Mouse (Mus musculus): Measurements from ENCODE around the gene Arhgap45. TPM values are rescaled to one million over a fixed set of nuclear protein-coding genes. Genes with fewer than 3 reads are reported as not detected.
A peak's percentile ranks its signal among the peaks of the same experiment; 100 is the strongest.
"Not testable (repeated sequence)": the region's sequence is repeated elsewhere in the genome, so short reads cannot be mapped to it uniquely, and the experiment has no call there.

Gene Arhgap45
- total RNA-seq, 2 experiments from 2014 or later, result 4.9 to 11.3 TPM

GRCm38 (mm10) chr10:80050244-80050643 is 33.8 kb downstream of the Arhgap45 start:
- intact Hi-C loops (cut with DNase I), result loop anchor here (5.0 kb wide), 1 partner anchor 63 kb away; the partner anchor contains the start of gene Cnn2

GRCm38 (mm10) chr10:80050885-80051617 is 34.6 kb downstream of the Arhgap45 start:
- DNase-seq, result no peak
- intact Hi-C loops (cut with DNase I), result loop anchor here (5.0 kb wide), 1 partner anchor 64 kb away; the partner anchor contains the start of gene Cnn2

More at GRCm38 (mm10) chr10:80050244-80050643, 33.8 kb downstream of the Arhgap45 start:
- no peak for DNase-seq

GRCm38 (mm10) chr10:80051618-80052373 is 35.3 kb downstream of the Arhgap45 start:
- intact Hi-C loops (cut with DNase I), result loop anchor here (5.0 kb wide), 1 partner anchor 64 kb away; the partner anchor contains the start of gene Cnn2
- DNase-seq, result peak; percentile 58 to 67

- intact Hi-C loops (cut with DNase I), result loop anchor here (5.0 kb wide), 1 partner anchor 65 kb away; the partner anchor contains the start of gene Cnn2
- no peak for DNase-seq
These were observed 35.9 kb downstream of the Arhgap45 start for GRCm38 (mm10) chr10:80052374-80052764.

GRCm38 (mm10) chr10:80053259-80053780 is 36.9 kb downstream of the Arhgap45 start:
- intact Hi-C loops (cut with DNase I), result loop anchor here (5.0 kb wide), 1 partner anchor 66 kb away; the partner anchor contains the start of gene Cnn2
- DNase-seq, result peak; percentile 99 to 100

GRCm38 (mm10) chr10:80053831-80054815 is 37.7 kb downstream of the Arhgap45 start:
- peak; percentile 81 to 82 for DNase-seq
- intact Hi-C loops (cut with DNase I), result loop anchor here (2.0 to 5.0 kb wide), 3 partner anchors 19 to 67 kb away; partner anchors contain the start of genes Cnn2 and Stk11

- intact Hi-C loops (cut with DNase I), result loop anchor here (2.0 to 5.0 kb wide), 3 partner anchors 18 to 68 kb away; partner anchors contain the start of genes Cnn2 and Stk11
- not testable (repeated sequence) for DNase-seq
These were observed 38.5 kb downstream of the Arhgap45 start for GRCm38 (mm10) chr10:80054911-80055310.

- intact Hi-C loops (cut with DNase I), result loop anchor here (2.0 kb wide), 2 partner anchors 17 to 59 kb away; partner anchors contain the start of gene Stk11
- DNase-seq, result no peak
These were observed 38.9 kb downstream of the Arhgap45 start for GRCm38 (mm10) chr10:80055364-80055763.

- DNase-seq, result no peak
- intact Hi-C loops (cut with DNase I), result loop anchor here (2.0 kb wide), 2 partner anchors 17 to 59 kb away; partner anchors contain the start of gene Stk11
These were observed 39.4 kb downstream of the Arhgap45 start for GRCm38 (mm10) chr10:80055891-80056290.

- intact Hi-C loops (cut with DNase I), result no loop called here
- DNase-seq, result no peak
These were observed 40.1 kb downstream of the Arhgap45 start for GRCm38 (mm10) chr10:80056506-80056905.

GRCm38 (mm10) chr10:80056976-80057682 is 40.7 kb downstream of the Arhgap45 start:
- intact Hi-C loops (cut with DNase I), result no loop called here
- DNase-seq, result no peak

GRCm38 (mm10) chr10:80057683-80058326 is 41.4 kb downstream of the Arhgap45 start:
- intact Hi-C loops (cut with DNase I), result no loop called here

GRCm38 (mm10) chr10:80063104-80063503 is 46.7 kb downstream of the Arhgap45 start:
- intact Hi-C loops (cut with DNase I), result no loop called here
- DNase-seq, result no peak

More at GRCm38 (mm10) chr10:80057683-80058326, 41.4 kb downstream of the Arhgap45 start:
- DNase-seq, result no peak

- no peak for DNase-seq
- intact Hi-C loops (cut with DNase I), result no loop called here
These were observed 47.6 kb downstream of the Arhgap45 start for GRCm38 (mm10) chr10:80063877-80064650.

GRCm38 (mm10) chr10:80069251-80069650 is 52.8 kb downstream of the Arhgap45 start:
- intact Hi-C loops (cut with DNase I), result no loop called here
- no peak for DNase-seq

GRCm38 (mm10) chr10:80069948-80070450 is 53.5 kb downstream of the Arhgap45 start:
- intact Hi-C loops (cut with DNase I), result loop anchor here (5.0 kb wide), 1 partner anchor 42 kb away; no protein-coding TSS in a partner anchor
- no peak for DNase-seq
